Mouse (Mus musculus) cerebellum, postnatal 14 days (tissue): ENCODE measurements at regions not wholly inside any gene's neighbourhood (a gene's known extent, or its start where the extent isn't known, plus 50 kb on each side); places are given as distances from the start of the nearest gene placed in this dataset.

Experiments used
- DNase-seq, 2 experiments: peaks; one replicate each; pipeline ENCODE4 v3.0.0; 2021; ENCODE audit warnings: mixed read lengths in 2 of 2

DNA sequence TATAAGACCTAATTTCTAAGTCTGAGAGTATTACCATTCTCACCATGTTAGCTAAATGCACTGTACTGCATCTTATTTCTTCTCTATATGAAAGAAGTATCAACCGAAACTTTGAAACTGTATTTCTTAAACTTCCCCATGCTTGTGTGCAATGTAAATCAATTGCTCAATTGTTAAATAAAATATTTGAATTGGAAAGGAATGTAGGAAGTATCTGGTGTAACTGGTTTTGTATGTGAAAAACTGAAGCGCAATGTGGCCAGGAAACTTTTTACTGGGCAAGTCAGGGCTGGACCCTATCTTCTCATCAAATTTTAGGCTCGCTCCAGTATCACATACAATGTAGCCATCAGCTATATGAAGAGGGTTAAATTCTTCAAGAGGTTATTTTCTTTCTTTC is 123.8 kb upstream of the Atp2b1 start:
- DNase-seq, result no peak

DNA sequence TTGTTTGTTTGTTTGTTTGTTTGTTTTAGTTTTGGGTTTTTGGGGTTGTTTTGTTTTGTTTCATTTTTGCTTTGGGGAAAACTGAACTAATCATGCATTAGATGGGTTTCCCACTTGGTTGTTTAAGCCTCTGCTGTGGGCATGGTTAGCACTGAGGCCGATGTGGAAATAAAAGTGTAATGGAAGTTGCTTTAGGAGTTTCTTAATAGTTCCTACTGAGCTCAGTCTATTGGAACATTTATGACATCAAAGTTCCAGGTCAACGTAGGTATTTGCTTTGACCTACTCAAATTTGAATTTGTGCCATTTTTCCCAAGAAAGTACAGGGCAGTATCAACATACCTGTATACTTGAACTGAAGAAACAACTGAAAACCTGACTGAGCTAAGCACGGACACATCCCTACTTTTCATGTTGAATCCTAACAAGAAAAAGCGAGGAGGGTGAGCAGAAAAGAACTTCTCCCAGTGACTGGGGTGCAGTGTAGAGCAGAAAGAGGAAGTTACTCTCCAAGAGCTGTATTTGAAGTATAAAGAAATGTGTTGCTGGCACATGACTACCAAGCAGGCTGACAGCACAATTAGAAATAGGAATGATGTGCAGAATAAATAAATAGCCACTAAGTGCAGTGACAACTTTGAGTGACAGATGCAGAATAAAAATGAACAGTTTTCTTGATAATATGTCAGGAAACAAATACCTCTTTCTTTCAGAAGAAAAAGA is 122.0 kb upstream of the Atp2b1 start:
- DNase-seq, result no peak

DNA sequence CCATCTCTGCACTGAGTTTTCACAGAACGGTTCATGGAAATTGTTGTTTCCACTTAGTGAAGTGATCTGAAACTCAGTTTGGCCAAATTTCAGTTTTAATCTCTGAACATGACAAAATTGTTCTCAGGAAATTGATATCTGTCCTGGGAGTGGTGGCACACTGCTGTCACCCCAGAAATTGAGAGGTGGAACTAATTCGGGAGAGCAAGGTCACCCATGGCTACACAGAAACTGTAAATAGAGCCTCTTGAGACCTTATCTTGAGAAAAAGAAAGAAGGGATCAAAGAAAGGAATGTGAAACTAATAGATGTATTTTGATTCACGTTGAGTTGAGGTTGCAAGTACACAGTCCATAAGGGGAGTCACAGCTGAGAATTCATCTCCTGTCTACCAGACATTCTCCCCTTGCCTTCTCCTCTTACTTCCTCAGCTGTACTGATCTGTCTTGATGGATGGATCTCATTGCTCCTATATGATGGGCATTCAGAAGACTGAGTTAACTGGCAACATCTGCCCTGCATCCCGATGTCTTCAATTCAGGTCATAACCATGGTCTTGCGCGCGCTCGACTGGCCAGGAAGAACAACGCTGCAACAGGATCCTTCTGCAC is 120.2 kb upstream of the Atp2b1 start:
- DNase-seq, result no peak

DNA sequence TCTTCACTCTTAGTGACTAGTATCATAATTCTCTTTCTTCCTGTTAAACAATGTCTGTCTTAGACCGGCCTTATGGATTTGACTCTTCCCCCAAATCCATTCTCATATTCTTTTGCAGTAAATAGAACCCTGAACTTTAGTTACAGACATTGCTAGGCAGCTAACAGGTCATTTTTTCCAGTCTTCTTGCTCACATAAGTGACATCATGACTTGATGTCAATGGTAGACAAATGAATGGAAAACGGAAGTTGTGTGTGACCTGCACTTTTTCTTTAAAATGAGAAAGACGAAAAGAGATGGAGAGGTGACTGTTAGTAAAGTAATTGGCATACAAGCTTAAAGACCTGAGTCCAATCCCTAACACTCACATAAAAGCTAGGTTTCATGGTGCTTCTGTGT is 118.2 kb upstream of the Atp2b1 start:
- no peak for DNase-seq

DNA sequence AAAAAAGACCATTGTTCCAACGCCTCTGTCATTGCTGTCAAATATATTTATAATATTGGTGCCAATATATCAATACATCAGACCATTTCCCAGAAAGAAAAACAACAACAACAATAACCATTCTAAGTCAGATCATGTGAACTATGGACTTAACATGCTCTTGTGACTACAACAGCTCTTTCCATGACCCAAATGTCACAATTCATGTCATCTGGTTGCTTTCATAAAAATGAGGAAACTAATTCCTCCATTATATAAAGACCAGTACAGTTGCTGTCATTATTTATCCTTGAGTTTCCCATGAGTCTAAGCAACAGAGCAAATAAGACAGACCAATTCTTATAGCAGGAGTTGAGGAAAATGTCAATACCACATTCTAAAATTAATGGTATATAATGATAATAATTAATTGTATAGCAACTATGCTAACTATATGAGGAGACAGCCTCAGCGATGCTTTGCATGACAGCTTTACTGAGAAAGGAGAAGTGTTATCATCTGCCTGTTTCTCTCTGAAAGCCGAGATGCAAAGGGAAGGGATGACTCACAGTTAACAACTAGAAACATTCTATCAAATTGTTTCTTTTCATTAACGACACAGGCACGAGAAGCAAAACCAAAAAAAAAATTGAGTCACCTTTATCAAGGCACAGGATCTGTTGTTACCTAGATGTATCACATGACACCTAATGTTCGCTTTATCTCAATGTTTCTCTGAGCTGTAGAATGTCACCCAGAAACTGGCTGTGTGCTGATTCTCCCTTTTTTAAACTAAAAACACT is 115.4 kb upstream of the Atp2b1 start:
- no peak for DNase-seq

DNA sequence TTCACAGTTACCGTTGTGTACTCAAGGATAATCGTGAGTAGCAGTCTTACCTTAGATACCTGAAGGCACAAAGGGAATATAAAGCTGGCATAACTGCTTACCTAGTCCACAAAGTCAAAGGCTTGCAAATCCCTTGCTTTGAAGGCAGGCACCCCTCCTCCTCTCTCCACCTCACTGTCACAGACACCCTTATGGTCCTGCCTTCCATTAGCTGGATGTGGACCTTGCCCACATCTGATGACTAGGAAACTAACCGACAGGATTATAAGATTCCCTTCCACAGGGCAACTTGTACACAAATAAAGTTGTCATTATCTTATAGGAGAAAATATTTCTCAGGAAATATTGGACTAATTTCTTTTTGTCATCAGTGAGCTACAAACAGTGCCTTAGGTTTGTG is 114.4 kb upstream of the Atp2b1 start:
- no peak for DNase-seq

DNA sequence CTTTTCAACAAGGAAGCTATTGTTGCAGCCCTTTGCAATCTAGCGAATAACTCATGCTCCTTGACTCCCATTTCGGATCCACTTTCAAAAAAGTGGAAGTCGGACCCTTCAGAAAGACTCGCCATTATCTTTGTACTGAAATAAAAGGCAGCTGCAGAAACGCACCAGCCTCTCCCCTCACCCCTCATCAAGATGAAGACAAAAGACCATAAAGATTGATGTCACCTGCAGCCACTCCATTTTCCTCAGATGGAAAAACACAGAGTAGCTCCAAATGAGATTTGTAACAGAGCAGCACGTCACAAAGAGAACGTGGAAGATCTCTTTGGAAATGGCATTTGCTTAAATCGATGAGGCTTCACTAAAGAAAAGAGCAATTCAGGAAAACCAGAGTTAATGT is 113.3 kb upstream of the Atp2b1 start:
- DNase-seq, result no peak

DNA sequence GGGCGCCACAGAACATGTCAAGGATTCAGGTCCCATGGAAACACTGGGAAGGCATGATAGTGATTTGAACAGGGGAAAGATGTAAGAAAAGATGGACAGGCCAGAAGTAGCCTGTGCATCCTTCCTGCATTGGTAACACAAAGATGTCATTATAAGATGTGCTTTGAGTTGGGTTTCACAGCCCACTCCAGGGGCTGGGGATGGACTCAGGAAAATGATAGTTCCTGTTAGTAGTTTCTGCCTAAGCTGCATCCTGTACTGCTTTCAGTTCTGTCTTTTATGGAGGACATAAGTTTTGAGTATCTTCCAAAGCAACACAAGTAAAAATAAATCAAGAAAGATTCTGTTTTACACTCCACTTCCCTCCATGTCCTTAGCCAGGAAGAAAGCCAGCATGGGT is 109.2 kb upstream of the Atp2b1 start:
- DNase-seq, result no peak

DNA sequence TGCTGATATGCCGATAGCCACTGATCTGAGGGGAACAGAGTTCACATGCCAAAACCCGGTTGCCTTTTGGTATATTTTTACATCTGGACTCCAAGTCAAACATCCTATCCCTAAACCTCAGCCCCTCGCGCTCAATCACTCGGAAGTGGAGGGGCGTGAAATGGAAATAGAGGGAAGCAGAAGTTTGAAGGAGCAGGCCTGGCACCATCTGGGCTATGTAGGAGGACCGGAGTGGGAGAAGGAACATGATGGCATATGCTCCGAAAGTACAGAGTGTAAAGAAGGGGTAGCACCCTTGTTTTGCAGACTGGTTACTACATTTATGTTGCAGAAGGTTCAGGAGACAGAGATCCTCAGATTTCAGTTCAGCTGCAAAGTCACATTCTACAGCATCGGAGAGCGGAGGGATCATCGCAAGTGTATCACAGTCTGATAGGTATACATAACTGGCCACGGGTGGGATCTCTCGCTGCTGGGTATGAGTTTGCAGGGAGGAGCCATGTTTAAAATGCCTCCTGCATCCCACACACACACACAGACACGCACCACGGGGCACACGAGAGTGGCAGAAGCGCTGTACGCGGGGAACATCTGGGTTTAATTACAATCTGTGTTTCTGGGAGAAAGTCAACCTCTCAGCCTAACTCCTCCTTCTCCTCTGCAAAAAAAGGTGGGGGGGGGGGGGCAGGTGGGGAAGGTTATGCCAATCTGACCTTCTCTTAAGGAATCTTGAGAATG is 107.2 kb upstream of the Atp2b1 start:
- DNase-seq, result no peak

DNA sequence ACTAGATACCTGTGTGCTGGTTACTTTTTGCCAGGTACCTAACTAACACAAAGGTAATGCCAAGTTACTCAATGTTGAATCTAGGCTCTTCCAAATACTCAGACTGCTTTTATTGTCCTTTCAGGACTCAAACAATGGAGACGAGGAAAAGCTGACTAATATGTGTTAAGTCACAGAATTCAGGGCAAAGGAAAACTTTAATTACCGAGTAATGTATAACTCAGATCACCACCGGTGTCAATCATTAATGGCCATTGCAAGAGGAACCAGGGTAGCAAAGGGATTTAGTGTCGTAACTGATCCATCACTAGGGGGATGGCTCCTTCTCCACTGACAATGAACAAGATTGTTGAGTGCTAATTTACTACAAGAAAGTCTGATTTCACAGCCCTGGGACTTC is 105.6 kb upstream of the Atp2b1 start:
- no peak for DNase-seq

DNA sequence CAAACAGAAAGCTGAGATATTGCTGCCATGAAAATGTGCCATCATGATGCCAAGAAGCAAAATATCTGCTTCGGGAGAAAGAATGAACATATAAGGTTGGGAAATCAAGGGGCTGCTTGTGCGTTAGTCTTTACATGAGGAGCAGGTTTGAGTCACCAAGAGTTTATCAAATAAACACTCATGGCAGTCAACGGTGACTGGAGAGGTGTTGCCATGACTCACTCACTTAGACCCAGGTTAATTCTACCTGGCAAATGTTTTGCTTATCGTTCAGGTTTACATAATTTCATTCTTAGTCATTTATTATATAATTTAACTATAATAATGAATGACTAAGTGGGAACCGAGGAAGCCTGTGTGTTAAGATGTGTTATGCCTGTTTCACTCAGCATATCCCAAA is 85.2 kb upstream of the Atp2b1 start:
- DNase-seq, result no peak

DNA sequence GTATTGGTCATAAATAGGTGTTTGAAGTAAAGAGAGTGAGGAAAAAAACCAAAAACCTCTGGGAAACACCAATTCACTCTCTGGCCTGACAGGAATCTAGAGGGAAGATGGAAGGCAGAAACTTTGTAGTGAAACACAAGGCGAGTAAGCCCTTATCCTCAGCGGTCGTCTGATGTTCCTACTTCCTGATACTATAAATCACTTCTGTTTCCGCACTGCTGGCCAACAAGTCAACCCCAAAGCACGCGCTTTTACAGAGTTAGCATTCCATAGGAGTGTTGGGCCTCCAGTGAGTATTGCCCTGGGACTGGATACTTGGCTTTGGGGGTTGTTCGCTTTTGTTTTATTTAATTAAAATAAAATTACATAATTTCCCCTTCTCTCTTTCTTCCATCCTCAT is 82.7 kb upstream of the Atp2b1 start:
- no peak for DNase-seq

DNA sequence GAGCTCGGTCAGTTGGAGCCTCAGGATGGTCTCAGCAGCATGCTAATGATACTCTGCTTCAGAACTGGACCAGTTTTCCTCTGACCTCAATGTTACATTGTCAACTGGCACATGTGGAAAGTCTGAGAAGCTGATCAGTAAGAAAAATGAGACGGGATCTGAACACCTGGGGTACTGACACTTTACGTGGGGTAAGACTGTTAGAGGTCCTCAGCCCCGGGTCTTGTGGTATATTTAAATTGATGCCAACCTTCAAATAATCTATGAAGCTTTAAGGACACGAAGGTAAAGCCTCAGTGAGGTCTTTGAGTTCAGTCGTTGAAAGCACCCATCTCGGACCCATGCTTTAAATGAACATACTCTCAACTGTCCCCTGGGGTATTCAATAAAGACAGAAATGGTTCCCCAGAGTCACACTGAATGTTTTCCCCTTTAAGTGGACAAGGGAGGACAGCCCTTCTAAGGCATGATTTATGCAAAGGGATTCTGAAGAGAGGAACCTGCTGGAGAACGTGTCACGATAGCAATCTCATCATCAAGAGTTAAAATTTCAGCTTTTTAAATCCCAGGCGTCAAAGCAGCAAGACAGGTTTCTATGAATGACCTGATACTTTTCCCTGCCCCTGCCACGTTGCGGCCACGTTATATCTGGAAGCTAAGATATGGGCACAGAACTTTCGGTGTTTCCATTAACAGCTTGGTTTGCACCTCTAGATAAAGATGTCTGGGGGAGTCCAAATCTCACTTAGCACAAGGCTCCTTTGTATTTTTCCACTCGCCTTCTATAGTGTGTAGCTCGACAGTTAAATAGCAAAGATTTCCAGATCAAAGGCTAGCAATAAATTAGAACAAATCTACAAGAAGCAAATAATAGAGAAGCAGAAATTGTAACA is 76.7 kb upstream of the Atp2b1 start:
- no peak for DNase-seq

DNA sequence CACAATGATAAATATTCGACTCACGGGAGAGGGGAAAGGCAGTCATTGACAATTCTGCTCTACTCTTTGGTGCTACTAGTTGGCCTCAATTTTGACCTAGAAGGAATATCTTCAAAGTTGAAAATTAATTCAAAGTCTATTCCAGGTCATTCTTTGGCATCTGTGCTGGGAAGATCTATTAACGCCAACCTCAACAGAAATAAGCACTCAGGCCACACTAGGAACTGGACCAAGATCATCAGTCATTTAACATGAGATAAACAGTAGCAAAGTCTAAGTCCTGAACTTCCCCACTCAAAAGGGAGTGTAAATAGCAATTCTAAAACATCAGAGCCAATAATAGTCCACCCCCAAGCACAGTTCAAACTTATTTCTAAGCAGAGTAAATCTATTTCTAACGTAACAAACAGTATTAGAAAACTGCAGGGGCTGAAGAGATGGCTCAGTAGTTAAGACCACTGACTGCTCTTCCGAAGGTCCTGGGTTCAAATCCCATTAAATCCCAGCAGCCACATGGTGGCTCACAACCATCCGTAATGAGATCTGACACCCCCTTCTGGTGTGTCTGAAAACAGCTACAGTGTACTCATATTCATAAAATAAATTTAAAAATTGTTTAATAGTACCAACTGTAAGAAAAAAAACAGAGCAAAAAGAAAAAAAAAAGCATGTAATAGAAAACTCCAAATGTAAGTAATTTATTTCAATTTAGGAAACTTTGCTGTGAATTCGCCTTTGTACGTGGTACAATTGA is 75.1 kb upstream of the Atp2b1 start:
- DNase-seq, result no peak

DNA sequence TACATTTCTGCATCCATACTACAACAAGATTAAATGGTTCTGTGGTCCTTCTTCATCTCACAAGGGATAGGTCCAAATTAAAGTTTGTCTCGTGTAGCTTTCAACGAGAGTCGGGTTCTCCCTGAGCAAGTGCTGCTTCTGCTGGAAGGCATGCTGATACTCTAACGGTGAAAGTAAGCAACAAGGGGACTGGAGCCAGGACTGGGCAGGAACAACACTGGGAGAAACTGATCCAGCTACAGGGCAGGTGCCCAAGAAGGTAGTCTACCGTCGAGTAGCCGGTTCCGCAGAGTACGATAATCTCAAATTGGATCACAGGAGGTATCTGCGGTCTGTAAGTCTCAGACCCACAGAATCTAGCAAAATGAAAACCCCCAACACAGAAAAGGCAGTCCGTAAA is 74.2 kb upstream of the Atp2b1 start:
- DNase-seq, result no peak

DNA sequence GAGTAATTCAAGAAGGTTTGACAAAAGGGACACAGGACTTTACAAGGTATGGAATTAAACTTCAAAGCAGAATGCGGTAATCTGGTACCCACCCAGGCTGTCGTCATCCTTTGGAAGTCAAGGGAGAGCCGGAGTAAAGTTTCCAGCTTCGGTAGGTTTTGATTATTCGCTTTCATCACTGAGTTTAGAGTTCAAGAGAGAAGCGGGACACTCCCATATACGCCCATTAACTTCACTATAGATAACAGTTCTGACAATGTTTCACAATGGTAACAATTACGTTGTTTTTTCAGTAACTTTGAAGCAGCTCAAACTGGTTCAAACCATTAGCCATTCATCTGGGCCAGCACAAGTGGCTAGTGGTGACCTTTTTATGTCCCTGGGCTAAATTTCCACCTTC is 73.8 kb upstream of the Atp2b1 start:
- DNase-seq, result no peak

DNA sequence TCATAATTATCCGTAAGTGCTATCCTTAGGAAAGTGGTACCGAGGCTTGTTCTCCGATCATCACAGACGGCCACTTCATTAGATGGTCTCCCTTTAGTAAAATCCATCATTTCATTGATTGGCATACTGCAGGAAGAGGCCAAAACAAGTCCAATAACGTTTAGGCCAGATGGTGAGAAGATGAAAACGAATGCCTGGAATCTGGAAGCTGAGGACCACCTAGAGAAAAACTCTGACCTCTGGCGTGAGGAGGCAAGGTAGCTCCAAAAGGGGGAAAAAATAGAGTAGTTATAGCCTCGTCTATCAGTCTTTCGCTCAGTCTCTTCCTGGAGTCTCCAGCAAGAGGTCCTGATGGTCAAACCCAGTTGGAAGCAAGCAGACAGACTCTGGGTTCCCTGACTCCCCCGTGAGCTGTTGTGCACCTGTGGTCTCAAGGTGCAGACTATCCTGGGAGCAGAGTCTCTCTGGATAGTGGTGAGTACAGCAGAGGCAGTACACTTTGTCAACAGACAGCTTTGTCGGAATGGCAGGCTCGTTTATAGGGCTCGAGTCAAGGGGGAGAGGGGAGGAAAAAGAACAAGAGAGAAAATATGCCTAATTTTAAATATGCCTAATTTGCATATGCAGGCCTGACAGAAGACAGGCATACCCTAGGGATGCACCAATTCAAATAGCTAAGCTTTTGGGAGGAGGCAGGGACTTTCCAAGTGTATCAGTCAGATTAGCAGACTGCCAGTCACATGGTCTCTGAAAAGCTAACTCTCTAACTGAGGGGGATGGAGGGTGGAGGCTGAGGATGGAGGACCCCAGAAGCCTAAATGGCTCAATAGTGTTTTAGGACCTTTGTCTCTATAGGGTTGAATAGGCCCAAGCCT is 73.0 kb upstream of the Atp2b1 start:
- no peak for DNase-seq

DNA sequence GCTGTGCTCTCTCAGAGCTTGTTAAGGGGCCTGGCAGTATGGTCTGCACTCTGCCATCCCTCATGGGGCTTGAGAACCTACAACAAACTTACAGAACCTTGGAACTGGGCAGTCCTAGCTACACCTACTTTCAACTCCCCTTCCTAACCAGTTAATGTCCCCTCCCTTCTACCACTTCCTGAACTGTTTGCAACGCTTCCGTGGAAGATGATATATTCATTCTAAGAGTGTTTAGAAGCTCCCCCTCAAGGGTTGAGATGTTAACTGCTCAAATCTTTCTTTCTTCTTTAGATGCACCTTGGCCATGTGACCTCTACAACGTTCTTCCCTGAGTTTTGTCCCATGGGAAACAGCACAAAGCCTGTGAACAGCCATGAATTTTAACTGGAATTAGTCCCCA is 72.3 kb upstream of the Atp2b1 start:
- no peak for DNase-seq

DNA sequence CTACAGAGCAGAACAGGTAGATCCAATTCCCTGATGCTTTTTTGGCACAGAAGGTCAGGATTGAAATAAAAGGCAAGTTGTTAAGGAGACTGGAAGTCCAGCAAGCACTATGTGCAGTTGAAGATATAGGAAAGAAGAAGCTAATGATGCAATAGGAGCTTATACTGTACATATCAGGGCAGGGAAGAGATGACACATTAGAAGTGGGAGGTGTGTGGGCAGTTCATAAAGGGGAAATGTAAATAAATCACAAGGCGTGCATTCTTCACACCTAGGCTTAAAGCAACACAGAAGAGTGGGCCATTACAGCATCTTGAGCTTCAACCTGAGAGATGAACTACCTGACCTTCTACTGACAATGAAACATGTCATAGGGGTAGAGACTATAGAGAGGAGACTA is 71.5 kb upstream of the Atp2b1 start:
- DNase-seq, result no peak

DNA sequence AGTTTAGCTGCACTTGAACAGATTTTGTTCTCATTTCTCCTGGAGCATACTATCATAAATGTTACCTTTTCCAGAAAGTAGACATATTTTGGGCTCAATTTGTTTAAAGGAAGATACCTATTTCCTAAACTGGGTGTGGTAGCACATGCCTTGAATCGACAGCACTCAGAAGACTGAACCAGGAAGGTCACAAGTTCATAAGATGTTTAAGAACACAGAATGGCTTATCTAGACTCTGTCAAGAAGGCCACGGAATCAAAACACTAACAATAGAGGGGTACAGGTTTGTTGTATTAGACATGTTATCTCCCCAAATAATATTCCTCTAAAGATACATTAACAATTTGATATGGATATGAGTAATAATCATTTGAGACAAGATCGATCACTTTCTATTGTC is 64.4 kb upstream of the Atp2b1 start:
- DNase-seq, result no peak

DNA sequence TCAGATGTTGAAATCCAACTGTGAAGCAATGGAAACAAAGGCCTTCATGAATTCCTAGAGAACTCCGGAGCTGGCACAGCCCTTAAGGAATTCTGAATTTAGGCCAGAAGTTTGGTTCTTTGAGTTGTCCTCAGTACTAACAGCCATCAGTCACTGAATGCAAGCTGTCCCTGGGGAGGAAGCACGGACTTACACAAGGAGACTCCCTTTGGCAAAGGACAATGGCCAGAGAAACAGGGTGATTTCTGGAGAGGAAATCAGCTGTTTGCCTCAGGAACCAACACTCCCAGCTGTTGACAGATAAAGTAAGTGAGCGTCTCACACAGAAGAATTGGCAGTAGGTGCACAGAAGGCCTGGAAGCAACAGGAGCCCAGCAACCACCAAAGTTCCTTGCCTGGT is 56.8 kb upstream of the Atp2b1 start:
- DNase-seq, result no peak
